Mouse (Mus musculus) mouse trophoblast stem cell (cell line): ENCODE data around the gene Gm10192.
"Not testable (repeated sequence)": the region's sequence is repeated elsewhere in the genome, so short reads cannot be mapped to it uniquely, and the experiment has no call there.

Experiments used
- in situ Hi-C, 2 experiments: fragments of 300-500 bp; cut with MseI, MboI; formaldehyde crosslinking; loops; 2 replicates in 1 of 2; 3 replicates in 1 of 2; pipeline ENCODE4 v1.15.1; 2025

The Gm10192 gene

DNA sequence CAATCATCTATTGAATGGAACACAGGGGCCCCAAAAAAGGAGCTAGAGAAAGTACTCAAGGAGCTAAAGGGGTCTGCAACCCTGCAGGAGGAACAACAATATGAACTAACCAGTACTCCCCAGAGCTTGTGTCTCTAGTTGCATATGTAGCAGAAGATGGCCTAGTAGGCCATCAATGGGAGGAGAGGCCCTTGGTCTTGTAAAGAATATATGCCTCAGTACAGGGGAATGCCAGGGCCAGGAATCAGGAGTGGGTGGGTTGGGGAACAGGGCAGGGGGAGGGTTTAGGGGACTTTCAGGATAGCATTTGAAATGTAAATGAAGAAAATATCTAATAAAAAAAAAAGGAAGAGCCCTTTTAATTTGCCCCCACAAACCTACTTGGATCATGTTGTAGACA, at the start of gene Gm10192:
TSS of gene Gm10192 (minus strand) at position 101 of the 400 bp plus-strand sequence.
- in situ Hi-C loops: not testable (repeated sequence)

DNA sequence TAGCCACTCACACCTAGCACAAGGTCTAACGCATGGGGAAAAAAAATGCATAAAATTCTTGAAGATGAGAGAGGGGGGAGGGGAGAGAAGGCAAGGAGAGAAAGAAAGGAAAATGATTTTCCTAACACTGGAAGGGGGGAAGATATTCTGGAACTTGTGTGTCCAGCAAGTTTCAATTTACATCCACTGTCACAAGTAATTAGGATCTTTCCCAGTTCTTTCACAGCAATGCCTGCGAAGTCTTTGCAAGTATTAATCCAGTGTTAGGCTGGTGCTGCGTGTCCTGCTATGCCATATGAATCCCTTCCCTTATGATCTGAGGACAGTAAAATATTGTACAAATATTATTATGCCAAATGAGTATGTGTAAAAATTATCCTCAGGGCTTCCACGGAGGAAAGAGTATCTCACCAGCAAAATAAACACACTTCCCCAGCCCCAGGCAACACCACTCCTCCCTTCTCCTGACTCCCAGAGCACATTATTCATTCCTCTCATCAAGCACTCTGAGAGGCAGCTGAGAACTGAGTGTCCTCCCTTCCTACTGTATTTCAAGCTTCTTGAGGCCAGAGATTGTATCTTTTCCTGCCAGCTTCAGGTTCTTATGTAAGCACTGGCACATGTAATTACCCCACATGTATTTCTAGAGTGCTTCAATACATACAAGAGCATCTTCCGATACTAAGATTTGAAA, 47.6 kb upstream of the Gm10192 start:
- in situ Hi-C loops: no loop called here

DNA sequence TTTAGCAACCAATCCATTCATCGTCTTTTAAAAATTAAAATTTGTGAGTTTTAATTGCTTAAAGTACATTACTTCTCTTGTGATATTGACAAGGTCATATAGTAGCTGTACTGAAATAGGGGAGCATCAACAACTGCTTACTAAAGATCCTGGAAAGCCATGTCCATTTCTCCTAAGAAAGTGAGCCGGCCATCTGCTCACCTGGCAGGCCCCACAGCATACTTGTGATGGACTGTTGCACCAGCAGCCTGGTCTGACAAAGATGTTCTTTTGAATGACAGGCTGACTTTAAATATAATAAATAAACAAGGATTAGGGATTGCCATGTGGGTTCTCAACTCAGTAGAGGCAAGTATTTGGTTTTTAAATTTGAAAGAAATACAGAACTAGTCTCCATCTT, 36.7 kb upstream of the Gm10192 start:
- in situ Hi-C loops: no loop called here

DNA sequence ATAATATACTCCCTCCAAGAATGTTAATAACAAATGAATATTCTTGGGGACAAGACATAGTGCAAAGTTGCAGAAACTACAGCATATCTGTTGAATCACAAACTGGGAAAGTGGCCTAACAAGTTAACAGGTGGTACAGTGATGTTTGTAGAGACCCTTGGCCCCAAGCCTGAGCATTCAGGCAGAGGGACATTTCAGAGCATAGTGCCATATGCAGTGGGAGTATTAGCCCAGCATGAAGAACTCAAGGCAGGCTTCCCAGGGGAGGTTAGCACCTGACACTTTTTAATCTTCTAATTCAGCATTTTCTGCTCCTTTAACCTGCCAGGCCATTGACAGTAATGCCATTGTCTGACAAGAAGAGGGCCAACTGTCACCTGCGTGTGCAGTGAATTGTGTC, 34.9 kb upstream of the Gm10192 start:
- in situ Hi-C loops: no loop called here

DNA sequence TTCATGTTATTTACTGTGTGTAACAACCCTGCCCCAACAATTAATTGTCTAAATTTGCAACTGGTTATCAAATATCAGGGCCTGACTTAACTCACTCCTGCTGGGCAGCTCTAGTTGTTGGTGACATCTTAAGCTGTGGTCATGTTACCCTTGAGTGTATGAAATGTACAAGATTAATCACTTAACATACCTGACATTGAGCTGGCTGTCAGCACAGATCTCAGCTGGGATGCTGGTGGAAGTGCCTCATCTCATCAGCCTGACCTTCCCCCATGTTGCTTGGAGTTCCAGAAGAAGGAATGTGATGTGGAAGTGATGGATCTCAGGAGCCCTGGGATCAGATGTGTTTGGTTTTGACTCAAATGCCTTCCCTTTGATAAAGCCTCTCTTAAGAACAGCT, 29.5 kb upstream of the Gm10192 start:
- in situ Hi-C loops: no loop called here

DNA sequence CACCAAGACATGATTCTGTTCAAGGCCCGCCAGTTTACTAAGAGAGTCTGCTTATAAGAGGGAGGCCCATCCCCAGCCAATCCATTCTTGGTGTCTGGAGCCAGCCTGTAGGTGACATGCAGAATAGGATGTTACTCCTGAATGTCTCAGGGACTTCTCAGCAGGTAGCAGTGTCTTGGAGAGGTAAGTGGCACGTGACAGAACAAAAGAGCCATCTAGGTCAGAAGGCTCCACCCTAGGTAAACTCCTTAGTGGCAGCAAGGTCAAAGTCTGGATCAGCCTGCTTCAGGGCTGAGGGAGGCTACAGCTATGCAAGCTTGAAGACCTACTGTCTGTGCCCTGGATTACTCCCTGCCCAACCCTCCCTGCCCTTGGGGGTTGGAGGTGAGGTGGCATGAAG, 20.0 kb upstream of the Gm10192 start:
- in situ Hi-C loops: not testable (repeated sequence)

DNA sequence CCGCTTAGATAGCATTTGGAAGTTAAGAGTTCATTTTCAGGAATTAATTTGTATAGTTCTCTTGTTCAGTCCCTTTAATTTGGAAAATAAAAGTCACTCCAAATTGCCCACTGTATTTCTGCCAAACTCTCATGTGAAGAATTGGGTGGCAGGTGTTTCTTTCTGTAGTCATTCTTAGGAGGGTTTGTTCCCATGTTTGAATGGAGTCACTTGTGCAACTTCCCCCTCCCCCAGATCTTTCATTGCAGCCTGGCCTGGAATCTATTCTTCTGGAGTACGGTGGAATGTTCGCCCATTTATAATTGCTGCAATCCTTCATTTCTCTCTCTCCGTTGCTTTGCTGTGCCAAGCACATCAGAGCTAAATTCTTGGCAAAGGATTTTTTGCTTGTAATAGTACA, 10.2 kb upstream of the Gm10192 start:
- in situ Hi-C loops: no loop called here

DNA sequence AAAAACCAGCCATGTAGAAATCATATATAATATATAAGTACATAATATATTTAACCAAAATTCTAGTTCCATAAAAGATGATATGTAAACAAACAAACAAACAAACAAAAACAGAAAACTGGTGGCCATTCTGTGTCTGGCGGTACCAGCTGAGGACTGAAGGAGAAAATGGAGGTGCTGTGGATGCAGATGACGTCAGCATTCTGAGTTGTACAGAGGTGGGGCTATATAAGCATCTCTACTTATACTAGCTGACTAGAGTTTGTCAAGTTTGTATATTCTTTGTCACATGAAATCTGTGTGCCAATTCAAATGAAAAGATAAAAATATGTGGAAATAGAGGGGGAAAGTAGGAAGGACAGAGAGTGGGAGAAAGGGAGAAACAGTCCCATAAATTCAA, 9.6 kb upstream of the Gm10192 start:
- in situ Hi-C loops: no loop called here

DNA sequence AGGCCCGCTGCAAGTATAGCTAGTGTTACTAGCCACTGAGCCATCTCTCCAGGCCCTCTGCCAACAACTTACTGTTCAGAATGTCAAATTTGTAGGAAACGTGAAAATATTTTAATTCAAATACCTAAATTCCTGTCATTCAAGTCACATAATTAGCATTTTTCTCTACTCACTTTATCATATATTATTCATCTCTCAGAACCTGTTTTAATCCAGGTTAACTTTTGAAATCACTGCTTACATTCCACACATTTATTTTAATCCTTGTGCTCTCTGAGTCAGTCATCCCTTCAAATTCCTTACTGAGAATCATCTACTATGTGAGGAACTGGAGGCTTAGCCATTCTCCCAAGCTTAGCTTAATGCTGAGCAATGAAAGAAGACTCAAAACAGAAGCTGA, 2.6 kb downstream of the Gm10192 start:
- in situ Hi-C loops: no loop called here

DNA sequence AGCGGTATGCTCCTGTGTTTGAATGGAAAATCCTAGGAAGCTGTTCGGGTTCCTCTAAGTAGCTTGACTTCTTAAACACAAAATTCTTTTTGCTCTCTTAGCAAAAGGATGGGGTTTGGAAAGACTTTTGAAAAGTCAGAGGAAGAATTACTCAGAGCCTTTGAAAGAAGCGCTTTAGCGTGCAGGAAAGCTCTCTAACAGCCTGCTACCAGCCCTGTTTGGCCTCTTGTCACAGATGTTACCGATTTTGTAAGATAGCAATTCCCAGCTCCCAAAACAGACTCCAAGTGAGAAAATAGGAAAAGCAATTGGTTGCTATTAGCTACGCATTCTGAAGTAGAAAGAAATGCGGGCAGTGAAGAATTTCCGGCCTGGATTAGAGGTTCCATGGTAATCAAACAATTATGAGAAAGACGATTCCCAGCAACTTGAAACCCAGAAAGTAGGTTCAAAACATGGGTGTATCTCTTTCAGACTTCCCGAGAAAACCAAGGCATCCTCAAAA, 26.1 kb downstream of the Gm10192 start:
- in situ Hi-C loops: no loop called here

DNA sequence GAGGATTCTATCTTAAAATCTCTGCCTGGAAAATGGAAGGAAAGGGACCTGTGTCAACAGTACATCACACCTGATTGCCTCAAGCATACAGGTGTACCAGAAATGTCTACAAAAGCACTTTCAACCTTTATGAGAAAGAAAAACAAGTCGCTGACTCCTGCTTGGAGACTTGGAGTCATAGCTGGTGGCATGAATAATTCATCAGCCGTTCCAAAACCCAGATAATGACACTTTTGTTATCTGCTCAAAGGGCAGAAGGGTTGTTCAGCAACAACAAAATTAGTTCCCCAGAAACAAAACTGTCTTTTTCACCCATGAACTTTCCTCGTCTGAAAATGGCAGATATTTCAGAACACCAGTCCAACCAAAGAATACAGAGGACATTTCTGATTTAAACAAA, 26.9 kb downstream of the Gm10192 start:
- in situ Hi-C loops: no loop called here

DNA sequence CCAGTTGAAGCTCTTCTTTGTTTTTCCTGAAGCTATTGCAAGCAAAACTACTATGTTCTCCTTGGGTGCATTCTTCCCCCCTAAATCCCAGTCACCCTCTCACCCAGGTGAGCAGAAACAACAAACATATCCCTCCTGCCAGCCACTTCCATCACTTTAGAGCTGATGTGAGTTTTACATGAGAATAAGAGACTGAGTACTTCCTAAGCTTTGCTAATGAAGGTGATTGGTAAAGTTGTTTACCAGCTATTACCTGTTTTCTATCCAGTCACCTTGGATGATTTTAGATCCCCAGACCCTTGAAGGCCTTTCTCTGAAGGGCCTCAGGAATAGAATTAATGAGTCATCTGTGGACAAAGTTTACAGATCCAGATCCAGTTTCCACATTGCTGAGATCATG, 29.4 kb downstream of the Gm10192 start:
- in situ Hi-C loops: no loop called here

DNA sequence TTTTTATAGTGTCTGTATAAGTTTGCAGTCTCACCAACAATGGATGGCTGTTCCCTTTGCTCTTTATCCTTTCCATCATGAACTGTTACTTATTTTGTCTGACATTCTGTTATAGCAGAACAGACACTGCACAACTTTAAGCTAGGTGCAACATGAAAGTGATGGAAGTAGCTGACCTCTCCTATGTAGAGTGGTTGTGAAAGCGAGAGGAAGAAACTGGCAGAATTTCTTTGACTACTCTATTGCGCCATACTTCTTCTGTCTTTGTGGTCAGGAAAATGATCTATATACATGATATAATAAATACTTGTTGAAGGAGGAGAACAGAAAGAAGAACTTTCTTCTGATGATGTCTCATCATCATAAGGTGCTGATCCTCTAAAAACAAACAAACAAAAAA, 40.5 kb downstream of the Gm10192 start:
- in situ Hi-C loops: no loop called here
